Mouse (Mus musculus) megakaryocyte, embryonic 14.5 days (primary cell): ENCODE measurements at regions not wholly inside any gene's neighbourhood (a gene's known extent, or its start where the extent isn't known, plus 50 kb on each side); places are given as distances from the start of the nearest gene placed in this dataset.

ENCODE experiments used
- FLI1 ChIP-seq: IDR thresholded peaks from 2 replicates; pipeline ENCODE4 v1.6.1; 2012; ENCODE audit warnings: low read length, inconsistent platforms, mixed read lengths
- GATA1 ChIP-seq: IDR thresholded peaks from 3 replicates; pipeline ENCODE4 v1.6.1; 2012; ENCODE audit warnings: mixed read lengths, low read length, inconsistent platforms, borderline replicate concordance

DNA sequence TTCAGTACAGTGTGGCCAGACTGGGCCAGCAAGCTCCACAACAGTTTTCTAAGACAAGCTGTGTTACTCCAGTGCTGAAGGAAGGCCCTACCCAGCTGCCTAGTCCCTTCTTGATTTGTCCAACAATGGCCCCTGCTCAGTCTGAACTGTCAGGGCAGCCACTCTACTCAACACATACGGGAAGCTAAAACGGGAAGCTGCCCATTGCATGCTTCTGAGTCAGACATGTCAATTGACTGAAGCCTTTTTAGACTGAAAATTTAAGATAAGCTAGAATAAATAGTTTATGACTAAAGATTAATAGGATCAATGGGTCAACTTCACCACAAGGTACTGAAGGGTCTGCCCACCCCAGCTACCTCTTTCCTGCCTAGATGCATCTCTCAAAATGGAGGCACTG lies 181.4 kb upstream of the Cdyl start:
- no peak for TF ChIP-seq FLI1
- TF ChIP-seq GATA1, result no peak
